Comparison of ENCODE assay signal across 8 mouse cellular contexts in the genomic region with DNA sequence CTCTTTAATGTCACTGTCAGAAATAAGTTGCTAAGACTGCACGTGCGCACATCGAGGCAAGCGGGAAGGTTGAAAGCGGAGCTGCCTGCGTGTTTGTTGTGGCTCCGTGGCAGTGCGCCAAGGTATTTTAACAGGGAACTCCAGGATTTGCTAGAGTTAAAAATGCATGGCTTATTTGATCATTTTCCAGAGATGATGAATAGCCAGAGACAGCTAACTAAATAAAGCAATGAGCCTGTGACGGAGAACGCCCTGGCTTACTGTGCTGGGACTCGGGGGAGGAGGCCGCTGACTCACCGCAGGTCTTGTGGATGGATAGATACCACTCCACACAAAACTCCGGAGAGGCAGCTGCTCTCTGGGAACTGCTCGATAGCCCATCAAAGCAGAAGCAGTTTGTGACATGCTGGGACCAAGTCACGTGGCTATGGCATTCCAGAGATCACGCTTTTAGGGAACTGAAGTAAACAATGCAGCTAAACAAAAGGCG. TPM values are rescaled to one million over a fixed set of nuclear protein-coding genes. Genes with fewer than 3 reads are reported as not detected.
A peak's percentile ranks its signal among the peaks of the same experiment; 100 is the strongest.
DNase-seq lines count a peak whose midpoint lies in the region; ATAC-seq and TF ChIP-seq lines count a peak whose summit lies in the region.

No protein-coding gene starts in this region.

- H3K27me3 ChIP-seq in neural tube, embryonic 11.5 days (ENCODE audit: control insufficient read depth, insufficient read depth, low read length), result no peaks in the 10 kb centered on the region
- no peaks in the 10 kb centered on the region for H3K27me3 ChIP-seq in heart, embryonic 14.5 days (ENCODE audit: control insufficient read depth, insufficient read depth, low read length)
- no peaks in the 10 kb centered on the region for H3K27me3 ChIP-seq in limb, embryonic 14.5 days (ENCODE audit: control insufficient read depth, insufficient read depth, low read length)

- no peaks in the 10 kb centered on the region for H3K9me3 ChIP-seq in neural tube, embryonic 11.5 days (ENCODE audit: control insufficient read depth, low read length)
- no peaks in the 10 kb centered on the region for H3K9me3 ChIP-seq in heart, embryonic 14.5 days (ENCODE audit: control insufficient read depth, low read length)
- no peaks in the 10 kb centered on the region for H3K9me3 ChIP-seq in limb, embryonic 14.5 days (ENCODE audit: control insufficient read depth, low read length)

- no peaks in the 10 kb centered on the region for H3K36me3 ChIP-seq in neural tube, embryonic 11.5 days (ENCODE audit: control insufficient read depth, insufficient read depth, low read length)
- H3K36me3 ChIP-seq in heart, embryonic 14.5 days (ENCODE audit: control insufficient read depth, insufficient read depth, low read length), result no peaks in the 10 kb centered on the region
- no peaks in the 10 kb centered on the region for H3K36me3 ChIP-seq in limb, embryonic 14.5 days (ENCODE audit: control insufficient read depth, insufficient read depth, low read length)

- no peak for ATAC-seq in neural tube, embryonic 11.5 days (ENCODE audit: insufficient read depth, low FRiP score, low TSS enrichment)
- no peak for ATAC-seq in heart, embryonic 14.5 days (ENCODE audit: insufficient number of reproducible peaks, insufficient read depth, low FRiP score, low read depth)
- ATAC-seq in limb, embryonic 14.5 days (ENCODE audit: low FRiP score, low read depth), result peak; percentile 53; the same call in 1 of the 2 replicates
- ATAC-seq in cerebellum, adult (ENCODE audit: insufficient number of reproducible peaks, low FRiP score, low TSS enrichment), result no peak

- H3K4me3 ChIP-seq in neural tube, embryonic 11.5 days (ENCODE audit: low read depth, low read length), result no peak overlapping the region
- H3K4me3 ChIP-seq in heart, embryonic 14.5 days (ENCODE audit: control insufficient read depth in 1 of 2, insufficient read depth in 1 of 2, low read depth in 1 of 2, low read length in 2 of 2), result no peak overlapping the region
- no peak overlapping the region for H3K4me3 ChIP-seq in limb, embryonic 14.5 days (replicated peaks; ENCODE audit: low read length)

- TF ChIP-seq POLR2A in limb, embryonic 14.5 days (IDR thresholded peaks at IDR 0.05; ENCODE audit: borderline replicate concordance, extremely low read depth, insufficient read depth, insufficient read length), result no peak

- no peaks in the 10 kb centered on the region for H3K4me1 ChIP-seq in neural tube, embryonic 11.5 days (ENCODE audit: control insufficient read depth, insufficient read depth, low read length)
- H3K4me1 ChIP-seq in heart, embryonic 14.5 days (ENCODE audit: control insufficient read depth in 2 of 2, insufficient read depth in 2 of 2, low read length in 2 of 2), result peaks cover 6 to 11% of the 10 kb centered on the region in 2 experiments
- peaks cover 11% of the 10 kb centered on the region for H3K4me1 ChIP-seq in limb, embryonic 14.5 days (ENCODE audit: control insufficient read depth, insufficient read depth, low read length)

- peak; percentile 11 for DNase-seq in embryo, embryonic 11.5 days (ENCODE audit: low read depth, low spot score)
- DNase-seq in embryo, embryonic 9.5 days (ENCODE audit: extremely low spot score), result no peak
- peak; percentile 22 for DNase-seq in neural tube, embryonic 11.5 days (ENCODE audit: low spot score)
- DNase-seq in neural tube, embryonic 10.5 days (ENCODE audit: extremely low spot score, low spot score), result no peak
- DNase-seq in limb, embryonic 14.5 days (ENCODE audit: low spot score), result peak; percentile 68
- peak; percentile 57 for DNase-seq in right cerebral cortex, postnatal 4 days

- H3K4me2 ChIP-seq in neural tube, embryonic 11.5 days (ENCODE audit: low read depth), result no peak overlapping the region
- peak overlapping the region; percentile 41 for H3K4me2 ChIP-seq in heart, embryonic 14.5 days (ENCODE audit: low read length)
- peak overlapping the region; percentile 18; the same call in 1 of the 2 replicates for H3K4me2 ChIP-seq in limb, embryonic 14.5 days (replicated peaks; ENCODE audit: low read depth, low read length, severe bottlenecking)

- no peak overlapping the region for H3K9ac ChIP-seq in neural tube, embryonic 11.5 days (ENCODE audit: low read length)
- no peak overlapping the region for H3K9ac ChIP-seq in heart, embryonic 14.5 days (ENCODE audit: low read length)
- 0 out of 2 replicates have a peak overlapping the region, but pooled peaks have one; percentile 21 for H3K9ac ChIP-seq in limb, embryonic 14.5 days (ENCODE audit: low read depth, low read length, severe bottlenecking)

- WGBS in neural tube, embryonic 11.5 days, result 58% methylated on average over 18 of the region's 18 CpGs
- WGBS in heart, embryonic 14.5 days, result 36% methylated on average over 18 of the region's 18 CpGs
- WGBS in limb, embryonic 14.5 days, result 25% methylated on average over 18 of the region's 18 CpGs

- no peak overlapping the region for H3K27ac ChIP-seq in neural tube, embryonic 11.5 days (ENCODE audit: low read depth, low read length)
- no peak overlapping the region for H3K27ac ChIP-seq in heart, embryonic 14.5 days (replicated peaks in 1 of 2; ENCODE audit: control insufficient read depth in 1 of 2, insufficient read depth in 1 of 2, low read depth in 2 of 2, low read length in 2 of 2)
- no peak overlapping the region for H3K27ac ChIP-seq in limb, embryonic 14.5 days (replicated peaks; ENCODE audit: low read depth, low read length)

RNA-seq across cellular contexts. Expression of gene Tmem154, which starts 30.5 kb away (rescaled TPM):
- polyA plus RNA-seq in neural tube, embryonic 11.5 days (2014; fragmentation: Nextera tagmentation; extraction: Ambion mirVana), result 0.27 TPM in 2 replicates
- 1.2 and 1.8 TPM in 2 replicates for polyA plus RNA-seq in heart, embryonic 14.5 days (2014; fragmentation: Nextera tagmentation; extraction: Ambion mirVana)
- 3.2 and 4.2 TPM in 2 replicates for polyA plus RNA-seq in limb, embryonic 14.5 days (2012; rRNA removed)
- 6.8 and 9.0 TPM in 2 replicates for polyA plus RNA-seq in limb, embryonic 14.5 days (2014; fragmentation: Nextera tagmentation; extraction: Ambion mirVana)

Comparison
In these comparisons a context has a peak if more than half of its experiments do, and no peak if none do; other contexts are left out.
1. DNase-seq: peak in embryo, embryonic 11.5 days (single experiment), neural tube, embryonic 11.5 days (single experiment), limb, embryonic 14.5 days (single experiment) and right cerebral cortex, postnatal 4 days (single experiment); none in embryo, embryonic 9.5 days (single experiment) and neural tube, embryonic 10.5 days (single experiment).